Mouse (Mus musculus): ENCODE results near the gene Pde7b. TPM values are rescaled to one million over a fixed set of nuclear protein-coding genes. Genes with fewer than 3 reads are reported as not detected.

Pde7b gene
- polyA plus RNA-seq, 1 experiment = 0.70 TPM

DNA sequence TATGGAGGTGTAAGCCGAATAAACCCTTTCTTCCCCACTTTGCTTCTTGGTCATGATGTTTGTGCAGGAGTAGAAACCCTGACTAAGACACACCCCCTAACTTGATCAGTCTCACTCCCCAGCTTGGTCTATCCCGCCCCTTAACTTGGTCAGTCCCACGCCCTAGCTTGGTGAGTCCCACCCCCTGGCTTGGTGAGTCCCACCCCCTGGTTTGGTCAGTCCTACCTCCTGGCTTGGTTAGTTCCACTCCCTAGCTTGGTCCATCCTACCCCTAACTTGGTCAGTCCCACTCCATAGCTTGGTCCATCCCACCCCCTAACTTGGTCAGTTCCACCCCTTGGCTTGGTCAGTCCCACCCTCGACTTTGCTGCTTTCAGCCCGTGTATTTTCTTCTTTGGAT, 31.3 kb upstream of the Pde7b start:
- H3K36me3 ChIP-seq (ENCODE audit: control insufficient read depth, insufficient read depth, low read length) = no peaks in the 10 kb centered on the region
- H3K27me3 ChIP-seq (ENCODE audit: control insufficient read depth, insufficient read depth, low read length) = no peaks in the 10 kb centered on the region
- H3K27ac ChIP-seq (ENCODE audit: control insufficient read depth, insufficient read depth, low read depth, low read length) = no peak overlapping the region
- H3K4me1 ChIP-seq (ENCODE audit: control insufficient read depth, insufficient read depth, low read length) = no peaks in the 10 kb centered on the region
- TF ChIP-seq POLR2A (IDR thresholded peaks at IDR 0.05; ENCODE audit: control insufficient read depth, low read depth, low read length) (no peak), CTCF (IDR thresholded peaks at IDR 0.05; ENCODE audit: control insufficient read depth, insufficient read depth, insufficient replicate concordance, low read depth, low read length) (no peak)
- H3K4me3 ChIP-seq (ENCODE audit: control insufficient read depth, low read depth, low read length) = no peak overlapping the region

DNA sequence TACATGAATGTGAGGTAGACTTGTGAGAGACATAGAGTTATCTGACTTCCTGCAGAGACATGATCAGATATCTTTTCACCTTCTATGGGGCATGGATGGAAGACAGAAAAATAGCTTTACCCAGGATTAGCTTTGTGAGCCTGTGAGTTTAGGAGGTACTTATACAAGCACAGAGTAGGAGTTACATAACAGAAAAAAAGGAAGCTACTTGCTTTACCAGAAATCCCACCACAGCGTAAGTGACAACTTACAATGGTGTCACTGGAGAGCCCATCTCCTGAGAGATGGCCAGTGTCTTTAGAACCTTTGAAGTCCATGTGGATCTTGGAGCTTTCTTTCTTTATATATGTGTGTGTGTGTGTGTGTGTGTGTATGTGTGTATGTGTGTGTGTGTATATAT, 28.0 kb upstream of the Pde7b start:
- H3K4me1 ChIP-seq (ENCODE audit: control insufficient read depth, insufficient read depth, low read length) = no peaks in the 10 kb centered on the region
- no peak overlapping the region for H3K4me3 ChIP-seq (ENCODE audit: control insufficient read depth, low read depth, low read length)
- no peaks in the 10 kb centered on the region for H3K27me3 ChIP-seq (ENCODE audit: control insufficient read depth, insufficient read depth, low read length)
- H3K36me3 ChIP-seq (ENCODE audit: control insufficient read depth, insufficient read depth, low read length) = no peaks in the 10 kb centered on the region
- no peak overlapping the region for H3K27ac ChIP-seq (ENCODE audit: control insufficient read depth, insufficient read depth, low read depth, low read length)
- TF ChIP-seq CTCF (IDR thresholded peaks at IDR 0.05; ENCODE audit: control insufficient read depth, insufficient read depth, insufficient replicate concordance, low read depth, low read length) (no peak), POLR2A (IDR thresholded peaks at IDR 0.05; ENCODE audit: control insufficient read depth, low read depth, low read length) (no peak)

DNA sequence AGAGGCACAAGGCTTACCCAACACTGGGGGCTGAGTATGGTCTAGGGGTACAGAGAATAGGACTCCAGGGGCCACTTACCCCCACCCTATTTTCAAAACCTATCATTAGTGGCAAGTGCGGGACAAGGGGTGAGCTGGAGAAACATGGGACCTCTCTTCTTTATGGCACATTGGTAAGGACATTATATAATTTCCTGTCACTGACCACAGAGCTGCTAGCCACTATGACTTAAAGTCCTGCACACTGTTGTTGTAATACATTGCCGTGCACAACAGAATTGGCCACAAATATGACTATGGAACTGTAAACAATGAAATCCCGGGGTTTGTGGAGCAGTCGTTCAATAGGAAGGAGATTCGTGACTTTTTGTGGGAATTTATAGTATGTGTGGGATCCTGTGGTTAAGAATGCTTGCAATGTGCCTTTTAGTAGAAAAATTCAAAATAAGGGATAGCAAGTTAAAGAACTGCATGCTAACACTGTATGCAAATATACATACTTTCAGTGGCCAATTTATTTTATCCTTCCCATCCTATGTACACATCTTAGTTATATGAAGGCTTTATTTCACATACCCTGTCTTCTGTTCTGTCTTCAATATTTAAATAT, 25.9 kb upstream of the Pde7b start:
- H3K36me3 ChIP-seq (ENCODE audit: control insufficient read depth, insufficient read depth, low read length) = no peaks in the 10 kb centered on the region
- H3K4me3 ChIP-seq (ENCODE audit: control insufficient read depth, low read depth, low read length) = no peak overlapping the region
- TF ChIP-seq POLR2A (IDR thresholded peaks at IDR 0.05; ENCODE audit: control insufficient read depth, low read depth, low read length) (no peak), CTCF (IDR thresholded peaks at IDR 0.05; ENCODE audit: control insufficient read depth, insufficient read depth, insufficient replicate concordance, low read depth, low read length) (no peak)
- H3K4me1 ChIP-seq (ENCODE audit: control insufficient read depth, insufficient read depth, low read length) = no peaks in the 10 kb centered on the region
- no peaks in the 10 kb centered on the region for H3K27me3 ChIP-seq (ENCODE audit: control insufficient read depth, insufficient read depth, low read length)
- H3K27ac ChIP-seq (ENCODE audit: control insufficient read depth, insufficient read depth, low read depth, low read length) = no peak overlapping the region

DNA sequence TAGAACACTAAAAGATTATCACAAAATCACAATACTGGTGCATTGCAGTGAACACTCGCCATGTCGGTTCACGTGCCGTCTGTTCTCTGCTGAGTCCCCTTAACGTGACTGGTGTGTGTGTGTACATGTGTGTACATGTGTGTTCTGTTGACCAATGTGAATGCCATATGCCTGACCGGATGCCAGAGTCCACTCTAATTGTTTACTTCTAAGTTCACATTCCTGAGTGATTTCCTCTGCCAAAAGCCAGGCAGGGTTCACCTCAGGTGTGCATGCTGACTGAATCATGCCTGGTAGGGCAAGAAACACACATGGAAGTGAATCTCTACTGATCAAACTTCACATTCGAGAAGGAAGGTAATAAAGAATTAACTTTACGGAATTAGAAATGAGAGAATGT, 24.1 kb upstream of the Pde7b start:
- TF ChIP-seq POLR2A (IDR thresholded peaks at IDR 0.05; ENCODE audit: control insufficient read depth, low read depth, low read length) (no peak), CTCF (IDR thresholded peaks at IDR 0.05; ENCODE audit: control insufficient read depth, insufficient read depth, insufficient replicate concordance, low read depth, low read length) (no peak)
- no peaks in the 10 kb centered on the region for H3K4me1 ChIP-seq (ENCODE audit: control insufficient read depth, insufficient read depth, low read length)
- H3K27ac ChIP-seq (ENCODE audit: control insufficient read depth, insufficient read depth, low read depth, low read length) = no peak overlapping the region
- no peaks in the 10 kb centered on the region for H3K36me3 ChIP-seq (ENCODE audit: control insufficient read depth, insufficient read depth, low read length)
- H3K27me3 ChIP-seq (ENCODE audit: control insufficient read depth, insufficient read depth, low read length) = no peaks in the 10 kb centered on the region
- no peak overlapping the region for H3K4me3 ChIP-seq (ENCODE audit: control insufficient read depth, low read depth, low read length)

DNA sequence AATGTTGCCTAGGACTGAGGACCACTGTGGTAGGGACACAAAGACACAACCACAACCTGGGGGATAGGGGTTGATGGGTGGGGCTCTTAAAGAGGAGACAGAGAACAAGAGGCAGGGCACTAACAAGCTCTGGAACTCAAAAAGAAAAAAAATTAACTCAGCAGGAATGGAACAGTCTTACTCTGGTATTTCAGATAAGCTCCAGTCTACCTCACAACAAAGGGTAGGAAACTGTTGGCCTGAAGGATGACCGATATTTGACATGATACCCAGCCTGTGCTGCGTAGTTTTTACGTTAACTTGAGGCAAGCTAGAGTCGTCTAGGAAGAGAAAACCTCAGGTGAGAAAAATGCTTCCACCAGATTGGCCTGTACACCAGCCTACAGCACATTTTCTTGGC, 22.4 kb upstream of the Pde7b start:
- Histone ChIP-seq H3K27me3 (ENCODE audit: control insufficient read depth, insufficient read depth, low read length) (no peaks in the 10 kb centered on the region), H3K4me3 (ENCODE audit: control insufficient read depth, low read depth, low read length) (no peak overlapping the region), H3K36me3 (ENCODE audit: control insufficient read depth, insufficient read depth, low read length) (no peaks in the 10 kb centered on the region), H3K4me1 (ENCODE audit: control insufficient read depth, insufficient read depth, low read length) (no peaks in the 10 kb centered on the region; the same call in 1 of the 2 replicates), H3K27ac (ENCODE audit: control insufficient read depth, insufficient read depth, low read depth, low read length) (no peak overlapping the region)
- TF ChIP-seq POLR2A (IDR thresholded peaks at IDR 0.05; ENCODE audit: control insufficient read depth, low read depth, low read length) (no peak), CTCF (IDR thresholded peaks at IDR 0.05; ENCODE audit: control insufficient read depth, insufficient read depth, insufficient replicate concordance, low read depth, low read length) (no peak)

DNA sequence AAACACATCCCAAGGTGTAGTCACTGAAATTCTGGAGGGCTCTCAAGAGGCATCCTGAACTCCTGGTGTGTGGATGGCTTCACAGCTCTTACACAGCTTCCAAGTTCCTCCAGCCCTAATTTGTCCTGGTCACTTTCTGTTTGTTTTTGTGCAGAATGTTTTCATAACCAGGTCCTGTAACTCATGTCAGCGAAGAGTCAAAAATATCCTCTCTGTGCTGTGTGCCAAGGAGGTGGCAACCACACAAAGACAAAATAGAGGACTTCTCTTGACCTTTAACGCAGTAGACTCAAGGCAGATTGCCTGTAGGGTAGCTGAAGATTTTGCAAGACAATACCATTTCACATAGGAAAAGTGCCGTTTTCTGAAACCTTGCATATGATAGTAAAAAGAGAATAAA, 14.9 kb upstream of the Pde7b start:
- Histone ChIP-seq H3K27me3 (ENCODE audit: control insufficient read depth, insufficient read depth, low read length) (no peaks in the 10 kb centered on the region), H3K36me3 (ENCODE audit: control insufficient read depth, insufficient read depth, low read length) (no peaks in the 10 kb centered on the region), H3K4me1 (ENCODE audit: control insufficient read depth, insufficient read depth, low read length) (no peaks in the 10 kb centered on the region; the same call in 1 of the 2 replicates), H3K4me3 (ENCODE audit: control insufficient read depth, low read depth, low read length) (no peak overlapping the region), H3K27ac (ENCODE audit: control insufficient read depth, insufficient read depth, low read depth, low read length) (no peak overlapping the region)
- no peak for TF ChIP-seq CTCF (IDR thresholded peaks at IDR 0.05; ENCODE audit: control insufficient read depth, insufficient read depth, insufficient replicate concordance, low read depth, low read length)
- no peak for TF ChIP-seq POLR2A (IDR thresholded peaks at IDR 0.05; ENCODE audit: control insufficient read depth, low read depth, low read length)

DNA sequence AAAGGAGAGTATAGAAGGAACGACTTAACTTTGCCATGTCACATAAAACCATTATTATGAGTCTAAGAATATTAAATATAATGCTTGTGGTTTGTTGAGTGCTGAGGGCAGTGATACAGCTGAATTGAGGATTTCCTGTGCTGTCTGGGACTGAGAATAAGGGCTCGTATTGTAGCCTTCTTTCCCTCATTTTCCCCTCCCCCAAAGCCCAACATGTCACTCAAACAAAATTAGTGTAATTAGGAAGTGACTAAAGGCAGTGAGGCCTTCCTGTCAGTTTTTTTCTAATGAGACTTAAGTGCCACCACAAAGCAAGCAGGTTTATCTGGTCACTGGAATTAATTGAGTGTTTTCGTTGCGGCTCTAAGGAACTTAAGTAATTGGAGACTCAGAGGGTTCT, 12.3 kb upstream of the Pde7b start:
- no peak overlapping the region for H3K4me3 ChIP-seq (ENCODE audit: control insufficient read depth, low read depth, low read length)
- H3K27me3 ChIP-seq (ENCODE audit: control insufficient read depth, insufficient read depth, low read length) = no peaks in the 10 kb centered on the region
- no peak overlapping the region for H3K27ac ChIP-seq (ENCODE audit: control insufficient read depth, insufficient read depth, low read depth, low read length)
- TF ChIP-seq CTCF (IDR thresholded peaks at IDR 0.05; ENCODE audit: control insufficient read depth, insufficient read depth, insufficient replicate concordance, low read depth, low read length) = no peak
- no peak for TF ChIP-seq POLR2A (IDR thresholded peaks at IDR 0.05; ENCODE audit: control insufficient read depth, low read depth, low read length)
- H3K36me3 ChIP-seq (ENCODE audit: control insufficient read depth, insufficient read depth, low read length) = no peaks in the 10 kb centered on the region
- H3K4me1 ChIP-seq (ENCODE audit: control insufficient read depth, insufficient read depth, low read length) = no peaks in the 10 kb centered on the region
